Mouse (Mus musculus) left cerebral cortex, postnatal 36 days (tissue): ENCODE measurements at regions not wholly inside any gene's neighbourhood (a gene's known extent, or its start where the extent isn't known, plus 50 kb on each side); places are given as distances from the start of the nearest gene placed in this dataset.

Source experiments
- DNase-seq, 2 experiments: peaks; one replicate each; pipeline ENCODE4 v3.0.0; 2021 to 2022; ENCODE audit warnings: low spot score in 2 of 2, mixed read lengths in 1 of 2
- intact Hi-C: fragments of 180-260 bp; cut with DNase I; formaldehyde crosslinking; loops from one replicate; pipeline ENCODE4 v1.15.1; 2025

DNA sequence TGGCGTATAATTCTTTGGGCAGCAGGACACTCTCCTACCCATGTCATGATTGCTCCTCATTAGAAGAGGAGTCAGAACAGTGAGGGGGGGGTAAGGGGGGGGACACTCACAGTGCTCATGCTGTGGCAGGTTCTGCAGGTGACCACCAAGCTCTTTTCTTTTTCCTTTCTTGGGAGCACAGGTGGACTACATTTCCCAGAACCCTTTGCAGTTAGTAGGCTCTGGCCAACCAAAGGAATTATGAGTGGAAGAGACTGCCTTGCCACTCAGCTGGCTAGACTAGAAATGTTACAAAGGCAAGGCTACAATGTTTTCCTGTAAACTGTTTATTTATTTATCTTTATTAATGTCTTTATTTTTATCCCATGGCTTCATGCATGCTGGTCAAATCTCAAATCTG lies 53.6 kb upstream of the Ifnlr1 start:
- DNase-seq: no peak
- intact Hi-C loops: no loop called here

DNA sequence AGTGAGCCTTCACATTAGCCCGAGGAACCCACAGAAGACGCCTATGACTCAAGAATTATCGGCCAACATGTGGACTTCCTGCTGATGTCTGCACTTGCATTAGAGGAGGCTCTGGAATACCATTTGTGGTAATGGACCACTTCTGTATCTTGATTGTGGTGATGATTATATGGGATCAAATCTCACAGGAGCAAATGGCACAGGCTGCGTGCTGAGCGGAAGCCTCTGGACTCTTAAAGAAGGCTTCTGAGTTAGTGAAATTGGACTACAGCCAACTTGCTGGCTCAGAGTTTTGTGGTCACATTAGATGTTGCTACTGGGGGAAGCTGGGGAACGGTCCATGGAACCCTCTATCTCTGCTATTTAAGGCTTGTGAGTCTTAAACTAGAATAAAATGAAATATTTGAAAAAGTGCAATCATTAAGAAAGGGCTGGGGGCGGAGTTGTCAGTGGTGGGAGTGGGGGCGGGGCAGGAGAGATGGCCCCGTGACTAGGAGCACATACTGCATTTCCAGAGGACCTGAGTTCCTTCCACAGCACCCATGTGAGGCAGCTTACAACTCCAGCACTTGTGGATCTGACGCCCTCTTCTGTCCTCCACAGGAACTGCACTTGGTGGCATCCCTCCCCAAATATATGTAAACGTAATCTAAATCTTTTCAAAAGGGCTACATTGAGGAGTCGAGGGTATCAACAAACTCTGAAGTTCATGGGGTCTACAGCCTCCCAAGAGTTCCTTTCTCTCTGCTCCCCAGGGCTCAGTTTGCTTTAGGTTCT lies 56.1 kb upstream of the Ifnlr1 start:
- no peak for DNase-seq
- intact Hi-C loops: no loop called here

DNA sequence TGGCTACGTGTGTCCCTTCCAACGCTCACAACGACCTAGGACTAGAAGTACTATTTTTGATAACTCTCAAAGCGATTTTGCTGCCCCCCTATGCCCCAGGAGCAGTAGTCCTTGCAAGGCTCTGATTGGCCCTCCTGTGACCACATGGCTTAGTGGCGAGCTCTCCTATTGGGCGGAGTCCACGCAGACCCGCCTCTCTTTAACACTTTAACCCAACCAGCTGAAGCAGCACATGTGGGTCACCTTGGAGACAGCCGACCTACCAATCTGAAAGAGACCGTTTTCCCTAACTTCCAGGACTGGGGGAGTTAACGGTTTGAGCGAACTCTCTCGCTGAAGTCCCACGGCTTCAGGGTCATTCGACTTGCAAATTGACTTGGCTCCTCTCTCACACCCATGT lies 53.0 kb upstream of the Grhl3 start:
- DNase-seq: no peak
- intact Hi-C loops: no loop called here

DNA sequence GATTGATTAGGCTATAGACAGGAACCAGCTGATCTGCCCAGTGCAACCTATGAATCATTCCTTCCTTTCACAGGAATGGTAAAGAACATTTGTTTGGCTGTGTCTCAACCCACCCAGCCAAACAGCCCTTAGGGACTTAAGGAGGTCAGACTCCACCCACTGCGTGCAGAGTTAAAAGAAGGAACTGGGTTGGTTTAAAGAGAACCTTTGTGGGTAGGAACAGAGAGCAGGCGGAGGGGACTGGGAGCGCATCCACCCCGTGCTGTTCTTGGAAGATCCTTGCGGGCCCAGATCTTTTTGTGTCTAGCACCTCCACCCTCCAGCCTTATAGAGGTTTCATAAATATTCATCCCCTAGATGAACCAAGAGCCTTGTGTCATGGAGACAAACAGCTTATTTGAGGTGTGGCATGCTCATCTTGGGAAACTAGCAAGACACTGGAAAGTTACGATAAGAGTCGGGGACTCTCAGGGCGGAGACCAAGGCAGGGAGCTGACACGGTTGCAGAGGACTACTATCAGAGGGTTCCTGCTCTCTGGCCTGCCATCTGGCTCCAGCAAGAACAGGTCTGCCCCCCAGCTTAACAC lies 49.8 kb upstream of the Grhl3 start:
- intact Hi-C loops: no loop called here
- peak in 1 of 2 experiments; percentile 10 for DNase-seq
